Mouse (Mus musculus) hindbrain, postnatal 0 days (tissue): ENCODE data around the gene Inpp5b. TPM values are rescaled to one million over a fixed set of nuclear protein-coding genes. Genes with fewer than 3 reads are reported as not detected.

Experiments used
- ATAC-seq: fragments of 200-750 bp; cut with Nextera tagmentation; 2 replicates; pipeline ENCODE4 v1.8.0; 2017; ENCODE audit warnings: mild to moderate bottlenecking, moderate TSS enrichment, moderate library complexity
- DNase-seq: peaks from one replicate; pipeline ENCODE4 v3.0.0-alpha.2; 2015; ENCODE audit warnings: low spot score
- H3K27ac ChIP-seq: fragments of 300-500 bp; sonication (generic); 2 replicates; pipeline ENCODE4 v1.5.1; 2014; ENCODE audit warnings: mild to moderate bottlenecking
- H3K27me3 ChIP-seq: fragments of 300-500 bp; sonication (generic); 2 replicates; pipeline ENCODE4 v1.6.1; 2014; ENCODE audit warnings: low read length, mixed read lengths; ENCODE audit not compliant: insufficient read depth
- H3K36me3 ChIP-seq: fragments of 300-500 bp; sonication (generic); 2 replicates; pipeline ENCODE4 v1.6.1; 2014; ENCODE audit warnings: low read length, mixed read lengths; ENCODE audit not compliant: insufficient read depth
- H3K4me1 ChIP-seq: fragments of 300-500 bp; sonication (generic); 2 replicates; pipeline ENCODE4 v1.6.1; 2014; ENCODE audit warnings: antibody characterized with exemption, low read length, mixed read lengths; ENCODE audit not compliant: insufficient read depth
- H3K4me2 ChIP-seq: fragments of 300-500 bp; sonication (generic); 2 replicates; pipeline ENCODE4 v1.6.1; 2014; ENCODE audit warnings: low read depth, mild to moderate bottlenecking, low read length, moderate library complexity, mixed read lengths
- H3K4me3 ChIP-seq: fragments of 300-500 bp; sonication (generic); 2 replicates; pipeline ENCODE4 v1.5.1; 2014; ENCODE audit warnings: low read length
- H3K9ac ChIP-seq: fragments of 300-500 bp; sonication (generic); replicated peaks from 2 replicates; pipeline ENCODE4 v1.6.1; 2014; ENCODE audit warnings: mild to moderate bottlenecking, low read length, moderate library complexity, mixed read lengths
- H3K9me3 ChIP-seq: fragments of 300-500 bp; sonication (generic); 2 replicates; pipeline ENCODE4 v1.6.1; 2016; ENCODE audit warnings: low read length, mixed read lengths
- CTCF ChIP-seq: IDR thresholded peaks from 2 replicates; pipeline ENCODE4 v1.5.1; 2016; ENCODE audit warnings: antibody characterized with exemption, control low read depth, low read depth
- WGBS: fragments of 180-500 bp; shearing (Covaris S2); extraction: QIAGEN DNeasy Blood & Tissue Kit; methylation state at CpG from one replicate; pipeline ENCODE4 v1.1.7; 2014; 5-methylcytosine and 5-hydroxymethylcytosine counted together
- polyA plus RNA-seq: library from polyadenylated mRNA; unstranded; fragments of >200 nt; fragmentation: Nextera tagmentation; extraction: Ambion mirVana; gene quantifications from 2 replicates; pipeline ENCODE4 v1.2.1, GENCODE M21; 2015
- total RNA-seq: library from RNA; depleted of rRNA; stranded (reverse); fragments of >200 nt; gene quantifications from 2 replicates; pipeline ENCODE4 v1.2.3, GENCODE M21; 2014

Inpp5b gene
- total and polyA plus RNA-seq, 2 experiments from 2014 or later = 14.9 to 16.0 TPM

DNA sequence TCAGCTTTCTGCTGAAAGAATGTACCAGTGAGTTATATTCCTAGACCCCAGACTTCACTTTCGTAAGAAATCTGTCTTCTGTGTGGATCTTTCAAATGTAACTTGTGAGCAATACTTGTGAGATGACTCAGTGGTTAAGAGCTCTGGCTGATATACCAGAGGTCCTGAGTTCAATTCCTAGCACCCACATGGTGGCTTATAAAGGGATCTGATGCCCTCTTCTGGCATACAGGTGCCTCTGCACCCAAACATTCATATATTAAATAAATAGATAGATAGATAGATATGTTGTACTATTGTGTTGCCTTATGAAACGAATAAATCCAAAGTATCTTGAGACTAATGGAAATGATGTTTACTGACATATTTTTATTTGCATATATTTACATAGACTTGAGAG lies 55.3 kb downstream of the Inpp5b start:
- Histone ChIP-seq H3K4me1 (no peaks in the 10 kb centered on the region), H3K9me3 (no peaks in the 10 kb centered on the region), H3K4me3 (no peak overlapping the region), H3K27me3 (no peaks in the 10 kb centered on the region), H3K27ac (no peak overlapping the region), H3K4me2 (no peak overlapping the region), H3K9ac (no peak overlapping the region), H3K36me3 (peaks cover 44% of the 10 kb centered on the region)
- DNase-seq (no peak), ATAC-seq (no peak)
- peak; percentile 26; the same call in 1 of the 2 replicates for TF ChIP-seq CTCF
- WGBS = 95% methylated on average over 2 of the region's 2 CpGs

DNA sequence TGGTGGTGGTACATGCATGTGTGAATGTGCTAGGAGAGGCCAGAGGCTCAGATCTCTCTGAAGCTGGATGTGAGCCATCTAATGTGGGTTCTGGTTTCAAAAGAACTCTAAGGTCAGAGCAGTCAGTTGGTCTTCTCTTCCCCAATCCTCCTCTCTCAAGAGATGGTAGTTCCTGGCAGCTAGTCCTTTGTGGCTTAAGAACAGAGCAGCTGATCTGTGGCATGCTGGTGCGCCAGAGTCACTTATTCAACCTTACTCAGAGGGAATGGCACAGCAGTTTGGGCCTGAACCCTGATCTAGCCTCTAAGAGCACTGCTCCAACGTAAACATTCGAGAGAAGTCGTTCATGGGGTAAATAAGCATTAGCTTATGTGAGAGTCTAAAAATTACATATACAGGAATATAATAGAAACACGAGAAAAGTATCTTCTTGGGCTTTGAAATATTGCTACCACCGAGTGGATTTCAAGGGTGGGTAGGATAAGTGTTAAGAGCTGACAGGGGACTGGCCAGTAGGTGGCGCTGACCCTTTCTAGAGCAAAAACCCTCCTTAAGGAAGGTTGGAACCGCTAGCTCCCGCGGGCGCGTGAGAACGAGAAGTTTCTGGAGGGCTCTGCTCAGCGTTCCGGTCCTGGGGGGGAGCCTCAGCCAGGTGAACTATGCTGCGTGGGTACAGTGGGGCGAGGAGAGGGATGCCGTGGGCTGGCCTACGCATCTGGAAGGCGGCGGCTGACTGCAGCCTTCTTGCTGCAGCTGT lies 60.1 kb downstream of the Inpp5b start, which contains the start of gene Mtf1:
Gene Mtf1, plus strand, starts transcription at position 553 of the 757 bp plus-strand sequence.
- H3K4me2 ChIP-seq = peak within 1 kb of the TSS; percentile 81
- DNase-seq (peak; percentile 96), ATAC-seq (peak; percentile 80)
- H3K4me1 ChIP-seq = no peaks in the 10 kb centered on the region; the same call in 1 of the 2 replicates
- peak within 1 kb of the TSS; percentile 92 for H3K27ac ChIP-seq
- H3K9me3 ChIP-seq = no peaks in the 10 kb centered on the region
- H3K9ac ChIP-seq = peak within 1 kb of the TSS; percentile 65
- 3% methylated on average over 21 of the region's 21 CpGs for WGBS
- H3K36me3 ChIP-seq = peaks cover 24% of the 10 kb centered on the region; the same call in 1 of the 2 replicates
- peak within 1 kb of the TSS; percentile 81 for H3K4me3 ChIP-seq
- H3K27me3 ChIP-seq = no peaks in the 10 kb centered on the region
- peak; percentile 86 for TF ChIP-seq CTCF

DNA sequence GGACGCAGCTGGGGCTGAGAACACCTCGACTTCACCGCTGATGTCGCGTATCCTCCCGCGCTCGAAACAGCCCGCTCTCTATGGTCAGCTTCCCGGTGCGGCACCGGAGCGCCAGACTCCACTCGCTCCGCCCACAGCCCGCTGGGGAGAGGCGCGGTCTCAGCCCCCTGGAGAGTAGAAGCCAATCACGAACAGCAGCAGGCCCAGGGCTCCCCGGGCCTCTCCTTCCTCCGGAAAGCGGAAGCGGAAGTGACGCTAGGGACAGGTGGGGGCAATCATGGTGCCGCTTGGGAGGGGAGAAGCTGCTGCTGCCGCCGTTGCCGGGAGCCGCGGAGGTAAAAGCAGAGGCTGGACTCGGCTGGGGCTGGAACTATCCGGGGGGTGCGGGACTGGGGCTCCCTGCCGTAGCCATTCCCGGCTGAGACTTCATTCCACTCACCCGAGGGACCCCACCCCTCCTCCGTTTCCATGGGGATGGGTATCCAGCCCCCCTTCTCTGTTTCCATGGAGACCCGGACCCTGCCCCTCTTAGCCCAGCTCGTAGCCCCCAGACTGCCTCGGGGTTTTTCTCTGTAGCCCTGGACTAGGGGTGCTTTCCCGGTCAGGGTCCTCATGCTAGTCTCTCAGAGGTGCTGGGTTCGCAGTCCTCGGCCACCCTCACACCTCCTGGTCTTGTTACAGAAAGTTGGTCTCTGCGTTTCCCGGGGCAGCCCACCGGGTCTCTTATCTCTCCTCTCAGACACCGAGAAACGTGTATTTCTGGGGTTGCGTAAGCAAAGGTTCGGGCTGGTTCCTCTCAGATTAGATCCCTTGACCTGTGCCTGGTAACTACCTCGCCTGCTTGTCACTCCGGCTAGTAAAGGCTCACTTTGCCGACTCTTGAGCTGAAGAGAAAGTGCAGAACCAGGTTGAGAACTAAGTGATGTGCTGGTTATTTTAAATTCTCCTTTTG lies 60.9 kb downstream of the Inpp5b start:
- DNase-seq = peak; percentile 98
- no peaks in the 10 kb centered on the region; the same call in 1 of the 2 replicates for H3K4me1 ChIP-seq
- H3K4me2 ChIP-seq = peak overlapping the region; percentile 81
- peaks cover 27% of the 10 kb centered on the region; the same call in 1 of the 2 replicates for H3K36me3 ChIP-seq
- peak; percentile 98 for ATAC-seq
- H3K27me3 ChIP-seq = no peaks in the 10 kb centered on the region
- peak overlapping the region; percentile 65 for H3K9ac ChIP-seq
- no peak for TF ChIP-seq CTCF
- WGBS = 2% methylated on average over 51 of the region's 53 CpGs
- peak overlapping the region; percentile 92 for H3K27ac ChIP-seq
- H3K9me3 ChIP-seq = no peaks in the 10 kb centered on the region
- peak overlapping the region; percentile 81 for H3K4me3 ChIP-seq

DNA sequence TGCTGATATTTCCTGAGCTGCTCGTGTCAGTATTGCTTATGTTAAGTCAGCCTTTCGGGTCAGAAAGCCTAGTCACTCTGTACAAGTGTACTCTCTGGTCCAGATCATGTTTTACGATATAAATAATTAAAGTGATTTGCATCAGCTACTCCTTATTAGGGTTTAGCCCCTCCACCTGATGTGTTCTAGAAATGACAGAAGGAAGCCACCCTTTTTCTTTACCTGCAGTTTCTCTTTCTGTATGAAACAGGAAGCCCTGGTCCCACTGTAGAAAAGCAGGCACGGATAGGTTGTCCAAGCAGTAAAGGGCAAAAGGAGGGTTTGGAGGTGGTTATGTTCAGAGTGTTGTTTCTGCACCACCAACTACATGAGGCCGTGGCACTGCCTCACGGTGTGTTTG lies 61.8 kb downstream of the Inpp5b start:
- H3K36me3 ChIP-seq = peaks cover 20% of the 10 kb centered on the region; the same call in 1 of the 2 replicates
- peak overlapping the region; percentile 81 for H3K4me3 ChIP-seq
- 74% methylated on average over 6 of the region's 6 CpGs for WGBS
- TF ChIP-seq CTCF = no peak
- DNase-seq (no peak), ATAC-seq (no peak)
- no peaks in the 10 kb centered on the region for H3K9me3 ChIP-seq
- no peaks in the 10 kb centered on the region for H3K27me3 ChIP-seq
- H3K27ac ChIP-seq = no peak overlapping the region
- H3K4me1 ChIP-seq = no peaks in the 10 kb centered on the region; the same call in 1 of the 2 replicates
- H3K9ac ChIP-seq = no peak overlapping the region
- peak overlapping the region; percentile 81 for H3K4me2 ChIP-seq

DNA sequence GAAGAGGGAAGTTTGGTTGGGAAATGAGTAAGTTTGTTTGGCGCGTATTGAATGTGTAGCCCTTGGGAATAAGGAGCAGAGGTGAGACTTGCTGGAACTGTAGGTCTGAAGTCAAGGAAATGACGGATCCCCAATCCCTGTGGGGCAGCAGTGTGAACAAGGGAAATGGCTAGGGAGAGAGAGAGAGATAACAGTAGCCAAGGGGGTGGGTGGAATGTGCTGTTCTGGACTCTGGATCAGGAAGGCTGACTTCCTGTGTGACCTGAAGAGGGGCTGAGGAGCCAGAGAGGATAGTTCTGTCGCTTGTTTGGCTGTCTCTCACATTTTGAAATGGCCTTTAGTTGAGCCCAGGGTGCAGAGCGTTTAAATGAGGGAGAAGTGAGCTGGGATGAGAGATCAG lies 66.9 kb downstream of the Inpp5b start:
- no peak overlapping the region for H3K9ac ChIP-seq
- WGBS = 95% methylated on average over 5 of the region's 5 CpGs

DNA sequence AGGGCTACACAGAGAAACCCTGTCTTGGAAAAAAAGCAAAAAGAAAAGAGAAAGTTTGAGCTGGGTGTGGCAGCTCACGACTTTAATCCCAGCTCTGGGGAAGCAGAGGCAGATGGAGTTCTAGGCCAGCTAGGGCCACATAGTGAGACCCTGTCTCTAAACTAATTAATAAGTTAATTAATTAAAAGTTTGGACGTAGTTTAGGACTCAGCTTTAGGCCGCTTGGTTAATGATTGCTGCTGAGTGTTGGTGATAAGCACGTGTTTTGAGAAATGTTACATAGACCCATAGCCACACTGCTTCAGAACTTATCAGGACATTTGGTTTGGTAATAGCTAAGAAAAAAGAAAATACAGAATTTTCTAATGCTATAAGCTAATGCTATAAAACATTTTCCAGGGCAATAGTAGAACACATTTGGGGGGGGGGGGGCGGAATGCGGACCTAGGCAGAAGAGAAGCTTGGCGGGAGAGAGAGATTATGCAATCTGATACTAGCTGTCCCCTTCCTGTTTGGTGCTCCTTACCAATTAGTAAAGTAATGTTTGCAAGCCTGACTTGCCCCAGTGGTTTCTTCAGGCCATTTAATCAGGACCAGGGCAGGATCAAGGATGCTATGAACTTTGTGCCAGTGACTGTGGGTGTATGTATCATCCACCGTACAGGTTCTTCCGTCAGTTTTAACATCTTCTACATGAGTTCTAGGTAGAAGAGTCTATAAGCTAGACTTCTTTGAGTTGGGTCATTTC lies 67.7 kb downstream of the Inpp5b start:
- WGBS = 90% methylated on average over 9 of the region's 9 CpGs
- H3K36me3 ChIP-seq = peaks cover 18% of the 10 kb centered on the region; the same call in 1 of the 2 replicates

More for the DNA sequence above, 66.9 kb downstream of the Inpp5b start:
- H3K36me3 ChIP-seq = peaks cover 18% of the 10 kb centered on the region; the same call in 1 of the 2 replicates
- no peak overlapping the region for H3K4me3 ChIP-seq
- 0 out of 2 replicates have a peak, but pooled peaks cover 8% of the 10 kb centered on the region for H3K4me1 ChIP-seq
- no peak for TF ChIP-seq CTCF
- no peak overlapping the region for H3K27ac ChIP-seq
- H3K4me2 ChIP-seq = no peak overlapping the region
- DNase-seq = no peak
- H3K27me3 ChIP-seq = no peaks in the 10 kb centered on the region
- no peak for ATAC-seq
- no peaks in the 10 kb centered on the region for H3K9me3 ChIP-seq

More for the DNA sequence above, 67.7 kb downstream of the Inpp5b start:
- Histone ChIP-seq H3K4me2 (no peak overlapping the region), H3K9me3 (no peaks in the 10 kb centered on the region), H3K27ac (no peak overlapping the region), H3K4me1 (0 out of 2 replicates have a peak, but pooled peaks cover 8% of the 10 kb centered on the region), H3K4me3 (no peak overlapping the region), H3K27me3 (no peaks in the 10 kb centered on the region), H3K9ac (no peak overlapping the region)
- no peak for TF ChIP-seq CTCF
- ATAC-seq (no peak), DNase-seq (no peak)
